Mouse (Mus musculus) embryonic facial prominence, embryonic 10.5 days (tissue): Measurements from ENCODE around the gene Mslnl. TPM values are rescaled to one million over a fixed set of nuclear protein-coding genes. Genes with fewer than 3 reads are reported as not detected.
A peak's percentile ranks its signal among the peaks of the same experiment; 100 is the strongest.

Source experiments
- DNase-seq: peaks from one replicate; pipeline ENCODE4 v3.0.0-alpha.2; 2017; ENCODE audit warnings: low spot score
- H3K27ac ChIP-seq: fragments of 300-500 bp; sonication (generic); replicated peaks from 2 replicates; pipeline ENCODE4 v1.5.1; 2016; ENCODE audit warnings: mild to moderate bottlenecking
- H3K27me3 ChIP-seq: fragments of 300-500 bp; sonication (generic); replicated peaks from 2 replicates; pipeline ENCODE4 v1.6.1; 2016; ENCODE audit warnings: low read depth, mild to moderate bottlenecking; ENCODE audit not compliant: poor library complexity, severe bottlenecking
- H3K36me3 ChIP-seq: fragments of 300-500 bp; sonication (generic); replicated peaks from 2 replicates; pipeline ENCODE4 v1.6.1; 2016; ENCODE audit warnings: mild to moderate bottlenecking, moderate library complexity
- H3K4me1 ChIP-seq: fragments of 300-500 bp; sonication (generic); 2 replicates; pipeline ENCODE4 v1.6.1; 2016
- H3K4me3 ChIP-seq: fragments of 300-500 bp; sonication (generic); 2 replicates; pipeline ENCODE4 v1.5.1; 2016; ENCODE audit warnings: mild to moderate bottlenecking, moderate library complexity
- H3K9me3 ChIP-seq: fragments of 300-500 bp; sonication (generic); 2 replicates; pipeline ENCODE4 v1.6.1; 2016; ENCODE audit warnings: mild to moderate bottlenecking
- WGBS: fragments of 180-500 bp; shearing (Covaris S2); methylation state at CpG from one replicate; pipeline ENCODE4 v1.1.7; 2016; 5-methylcytosine and 5-hydroxymethylcytosine counted together
- polyA plus RNA-seq: library from polyadenylated mRNA; unstranded; fragments of >200 nt; fragmentation: Nextera tagmentation; extraction: Ambion mirVana; gene quantifications from 2 replicates; pipeline ENCODE4 v1.2.1, GENCODE M21; 2016

Gene Mslnl
- polyA plus RNA-seq, 1 experiment from 2014 or later: 0.11 TPM

DNA sequence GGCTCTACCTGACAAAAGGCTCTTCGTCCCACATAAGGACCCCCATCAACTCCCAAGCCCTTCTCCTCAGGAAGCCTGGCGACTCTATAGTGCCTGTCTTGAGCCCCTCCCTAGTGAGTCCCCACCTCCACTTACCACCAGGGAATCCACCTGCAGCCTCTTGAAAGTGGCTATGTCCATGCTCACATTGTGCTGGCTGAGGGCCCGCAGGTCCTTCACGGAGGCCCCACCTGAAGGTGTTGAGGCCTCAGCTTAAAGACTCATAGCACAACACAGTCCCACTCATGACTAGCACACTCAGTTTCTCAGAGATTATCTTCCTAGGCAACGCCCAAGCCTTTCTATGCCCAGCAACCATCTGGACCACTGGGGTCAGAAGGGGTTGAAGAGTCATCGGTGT lies 13.5 kb downstream of the Mslnl start:
- Histone ChIP-seq H3K4me1 (0 out of 2 replicates have a peak, but pooled peaks cover 5% of the 10 kb centered on the region), H3K4me3 (no peak overlapping the region), H3K36me3 (no peaks in the 10 kb centered on the region), H3K27me3 (0 out of 2 replicates have a peak, but pooled peaks cover 3% of the 10 kb centered on the region), H3K9me3 (no peaks in the 10 kb centered on the region), H3K27ac (no peak overlapping the region)
- no peak for DNase-seq
- WGBS: 83% methylated on average over 6 of the region's 6 CpGs

DNA sequence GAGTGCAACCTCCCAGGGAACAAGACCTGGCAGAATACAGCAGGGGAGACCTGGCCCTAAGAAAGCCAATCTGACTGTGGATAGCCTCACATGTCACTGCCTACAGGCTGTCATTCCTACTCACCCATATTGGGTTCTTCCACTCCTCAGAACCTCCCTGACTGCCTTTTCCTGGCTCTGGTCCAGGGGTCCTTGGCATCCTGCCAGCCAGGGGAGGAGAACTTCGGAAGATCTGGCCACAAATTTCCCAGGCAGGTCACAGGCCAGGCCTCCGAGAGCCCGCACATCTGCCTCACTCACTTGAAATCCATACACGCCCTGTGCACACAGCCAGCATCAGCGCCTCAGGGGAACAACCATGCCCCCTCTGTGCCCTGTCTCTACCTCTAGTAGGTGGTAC lies 15.6 kb downstream of the Mslnl start:
- H3K4me3 ChIP-seq: no peak overlapping the region
- WGBS: 66% methylated on average over 5 of the region's 5 CpGs
- H3K9me3 ChIP-seq: no peaks in the 10 kb centered on the region
- peaks cover 14% of the 10 kb centered on the region for H3K4me1 ChIP-seq
- no peaks in the 10 kb centered on the region for H3K36me3 ChIP-seq
- H3K27me3 ChIP-seq: no peaks in the 10 kb centered on the region
- no peak for DNase-seq
- no peak overlapping the region for H3K27ac ChIP-seq

DNA sequence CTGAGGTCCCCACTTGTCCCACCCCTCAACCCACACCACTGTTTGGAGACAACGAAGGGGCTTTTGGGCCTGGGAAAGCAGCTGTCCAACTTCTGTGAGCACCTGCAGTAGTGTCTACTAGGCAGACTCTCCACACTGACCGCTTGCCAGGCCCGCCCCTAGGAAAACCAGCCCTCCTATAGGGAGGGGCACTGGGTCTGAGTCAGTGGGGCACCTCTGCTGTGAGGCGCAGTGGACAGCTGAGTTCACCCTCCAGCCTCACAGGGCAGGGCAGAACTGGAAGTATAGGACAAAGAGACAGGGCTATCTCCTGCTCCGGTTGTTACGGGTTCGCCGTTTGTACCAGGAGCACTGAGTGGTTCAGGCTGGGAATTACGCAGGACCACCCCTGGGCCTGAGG lies 18.4 kb downstream of the Mslnl start, which contains the start of gene Msln:
TSS of gene Msln (minus strand) at position 138 of the 400 bp plus-strand sequence.
- DNase-seq: no peak
- no peaks in the 10 kb centered on the region for H3K9me3 ChIP-seq
- peaks cover 22% of the 10 kb centered on the region for H3K4me1 ChIP-seq
- no peak within 1 kb of the TSS for H3K27ac ChIP-seq
- 85% methylated on average over 9 of the region's 9 CpGs for WGBS
- H3K36me3 ChIP-seq: no peaks in the 10 kb centered on the region
- no peak within 1 kb of the TSS for H3K4me3 ChIP-seq
- peaks cover 4% of the 10 kb centered on the region; the same call in 1 of the 2 replicates for H3K27me3 ChIP-seq

DNA sequence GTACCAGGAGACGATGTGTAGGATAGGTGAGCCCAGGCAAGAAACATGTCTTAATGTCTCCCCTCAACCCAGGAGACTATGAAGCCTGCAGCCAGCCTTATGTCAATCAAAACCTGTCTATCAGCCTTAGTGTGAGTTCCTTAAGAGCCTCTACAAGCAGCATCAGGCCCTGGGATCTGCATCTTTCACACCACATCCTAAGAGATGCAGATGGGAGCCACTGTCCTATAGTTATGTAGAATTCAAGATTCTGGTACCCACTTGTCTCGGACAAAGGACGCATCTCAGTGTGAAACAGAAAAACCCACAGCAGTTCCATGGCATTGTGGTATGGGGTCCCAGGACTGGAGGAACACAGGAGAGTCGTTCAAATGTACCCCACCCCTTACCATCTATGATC lies 19.2 kb downstream of the Mslnl start:
- H3K9me3 ChIP-seq: no peaks in the 10 kb centered on the region
- no peak for DNase-seq
- peaks cover 5% of the 10 kb centered on the region; the same call in 1 of the 2 replicates for H3K27me3 ChIP-seq
- no peaks in the 10 kb centered on the region for H3K36me3 ChIP-seq
- WGBS: 81% methylated on average over 4 of the region's 4 CpGs
- H3K27ac ChIP-seq: no peak overlapping the region
- H3K4me1 ChIP-seq: peaks cover 22% of the 10 kb centered on the region
- H3K4me3 ChIP-seq: no peak overlapping the region

DNA sequence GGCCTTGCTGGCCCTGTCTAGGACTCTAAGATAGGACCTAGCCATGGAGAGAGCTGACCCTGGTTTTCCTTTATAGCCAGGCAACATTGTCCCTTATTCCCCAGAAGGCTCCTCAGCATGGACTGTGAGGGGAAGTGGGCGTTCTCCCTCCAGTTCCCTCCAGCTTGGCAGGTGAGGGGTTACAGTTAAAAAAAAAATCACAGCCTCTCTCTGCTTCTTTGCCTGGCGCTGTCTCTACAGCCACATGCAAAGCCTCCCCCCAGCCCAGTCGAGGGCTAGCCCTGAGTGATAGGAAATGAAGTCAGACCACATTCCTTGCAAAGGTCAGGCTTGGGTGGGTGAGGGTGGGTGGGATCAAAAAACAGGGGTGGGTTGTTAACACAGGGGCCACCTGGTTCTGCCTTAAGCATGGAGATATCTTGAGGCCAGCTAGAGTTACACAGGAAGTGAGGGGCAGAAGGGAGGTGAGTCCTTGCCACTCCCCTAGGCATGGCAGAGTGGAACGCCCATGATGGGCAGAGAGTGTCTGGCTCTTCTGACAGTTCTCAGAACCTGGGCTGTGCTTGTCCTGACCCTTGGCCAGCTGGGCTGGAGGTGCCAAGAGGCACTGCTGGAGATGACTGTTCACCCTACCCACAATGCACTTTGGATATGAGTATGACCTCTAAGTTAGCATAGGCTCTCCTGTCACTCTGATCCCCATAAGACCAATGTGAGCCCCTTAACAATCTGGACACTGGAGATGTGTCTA lies 20.0 kb downstream of the Mslnl start:
- peaks cover 5% of the 10 kb centered on the region; the same call in 1 of the 2 replicates for H3K27me3 ChIP-seq
- H3K4me3 ChIP-seq: no peak overlapping the region
- H3K27ac ChIP-seq: 0 out of 2 replicates have a peak overlapping the region, but pooled peaks have one; percentile 8
- WGBS: 47% methylated on average over 4 of the region's 4 CpGs
- no peaks in the 10 kb centered on the region for H3K9me3 ChIP-seq
- no peaks in the 10 kb centered on the region for H3K36me3 ChIP-seq
- DNase-seq: peak; percentile 46
- H3K4me1 ChIP-seq: peaks cover 22% of the 10 kb centered on the region

DNA sequence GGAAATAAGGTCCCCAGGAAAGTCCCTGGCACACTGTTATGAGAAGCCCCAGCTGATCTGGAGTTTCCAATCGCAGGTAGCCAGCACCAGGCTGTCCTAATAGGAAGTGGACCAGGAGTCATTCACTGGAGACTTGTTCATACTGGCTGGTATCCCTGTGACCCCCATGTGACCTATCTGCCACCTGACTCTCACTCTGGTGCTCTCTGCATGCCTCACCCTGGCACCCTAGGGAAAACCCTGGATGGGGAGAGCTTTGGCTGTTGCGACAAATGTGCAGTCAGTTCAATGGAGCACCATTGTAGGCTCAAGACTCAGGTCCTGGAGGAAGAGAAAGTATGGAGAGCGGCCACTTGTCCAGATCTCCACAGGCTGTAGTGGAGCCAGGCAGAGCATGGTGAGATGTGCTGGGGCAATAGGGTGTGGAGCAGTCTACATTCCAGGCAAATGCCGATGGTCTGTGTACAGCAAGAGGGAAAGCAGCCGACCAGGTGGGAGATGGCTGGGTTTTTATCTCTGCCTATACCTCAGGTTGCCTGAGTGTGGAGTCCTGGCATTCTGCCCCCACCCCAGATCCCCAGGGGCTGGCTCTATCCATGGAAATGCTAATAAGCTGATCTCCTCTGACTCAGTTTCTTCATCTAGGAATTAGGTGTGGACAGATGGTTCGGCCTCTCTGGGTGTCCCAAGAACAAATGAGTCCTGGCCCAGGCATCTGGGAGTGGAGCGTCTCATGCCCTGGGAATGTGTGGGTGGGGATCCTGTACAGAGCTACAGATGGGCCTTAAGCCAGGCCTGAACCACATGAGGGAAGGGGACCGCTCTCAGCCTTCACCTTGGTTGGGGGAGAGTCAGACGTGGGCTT lies 20.8 kb downstream of the Mslnl start:
- no peak overlapping the region for H3K4me3 ChIP-seq

DNA sequence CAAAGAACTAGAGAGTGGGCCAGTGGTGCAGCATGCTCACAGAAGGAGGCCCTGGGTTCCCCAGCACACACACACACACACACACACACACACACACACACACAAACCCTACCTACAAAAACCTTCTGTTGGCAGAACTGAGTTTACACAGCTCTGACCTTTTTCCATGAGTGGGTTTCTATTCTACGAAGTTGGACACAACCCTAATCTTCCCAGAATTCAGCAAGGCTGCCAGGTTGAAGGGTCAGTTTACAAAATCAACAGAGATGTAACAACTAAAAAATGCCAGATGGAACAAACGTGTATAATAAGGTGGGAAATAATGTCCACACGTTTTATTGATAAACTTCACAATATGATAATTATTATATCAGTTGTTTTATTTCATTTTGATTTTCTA lies 21.8 kb downstream of the Mslnl start:
- Histone ChIP-seq H3K27ac (no peak overlapping the region), H3K36me3 (no peaks in the 10 kb centered on the region), H3K4me1 (peaks cover 24% of the 10 kb centered on the region), H3K27me3 (peaks cover 5% of the 10 kb centered on the region; the same call in 1 of the 2 replicates), H3K4me3 (no peak overlapping the region), H3K9me3 (no peaks in the 10 kb centered on the region)
- DNase-seq: no peak
- 68% methylated on average over 3 of the region's 3 CpGs for WGBS

More for the DNA sequence above, 20.8 kb downstream of the Mslnl start:
- Histone ChIP-seq H3K36me3 (no peaks in the 10 kb centered on the region), H3K4me1 (peaks cover 22% of the 10 kb centered on the region), H3K27ac (no peak overlapping the region), H3K27me3 (peaks cover 5% of the 10 kb centered on the region; the same call in 1 of the 2 replicates), H3K9me3 (no peaks in the 10 kb centered on the region)
- WGBS: 81% methylated on average over 9 of the region's 9 CpGs
- DNase-seq: no peak

DNA sequence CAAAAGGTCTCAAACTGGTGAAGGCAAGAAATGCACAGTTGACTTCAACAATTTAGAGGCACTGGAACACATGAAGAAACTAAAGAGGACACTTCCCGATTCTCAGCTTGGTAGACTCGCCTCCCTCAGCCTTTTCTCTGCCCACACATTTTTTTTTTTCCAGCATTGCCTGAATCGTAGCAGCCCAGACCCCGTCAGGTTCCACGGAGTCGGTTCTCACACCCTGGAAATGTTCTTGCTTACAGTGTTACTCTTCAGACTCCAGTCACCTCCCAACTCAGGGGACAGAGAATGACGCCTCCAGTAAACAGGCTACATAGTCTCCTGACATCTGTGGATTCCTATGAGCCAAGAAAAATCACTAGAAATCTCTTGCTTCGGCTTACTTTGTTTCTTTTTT lies 24.3 kb downstream of the Mslnl start:
- H3K36me3 ChIP-seq: no peaks in the 10 kb centered on the region
- DNase-seq: no peak
- peaks cover 5% of the 10 kb centered on the region; the same call in 1 of the 2 replicates for H3K27me3 ChIP-seq
- H3K4me1 ChIP-seq: peaks cover 23% of the 10 kb centered on the region
- H3K4me3 ChIP-seq: no peak overlapping the region
- H3K27ac ChIP-seq: no peak overlapping the region
- no peaks in the 10 kb centered on the region for H3K9me3 ChIP-seq
- 78% methylated on average over 8 of the region's 8 CpGs for WGBS

DNA sequence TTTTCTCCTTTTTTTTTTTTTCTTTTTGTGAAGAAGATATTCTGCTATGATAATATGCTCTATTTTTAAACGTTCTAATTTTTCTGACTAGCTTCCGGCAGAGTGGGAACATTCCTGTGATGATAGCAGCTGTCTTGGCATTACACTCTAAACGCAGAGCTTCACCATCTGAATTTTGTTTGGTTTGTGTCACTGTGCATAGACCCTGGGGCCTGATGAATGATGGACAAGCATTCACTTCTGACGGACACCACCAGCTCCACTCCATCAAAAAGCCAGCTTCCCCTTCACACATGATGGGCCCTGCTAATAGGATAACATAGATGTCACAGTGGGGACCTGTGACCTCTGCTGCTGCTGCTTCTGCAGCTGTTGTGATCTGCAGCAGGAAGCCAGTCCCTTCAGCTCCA lies 25.7 kb downstream of the Mslnl start:
- Histone ChIP-seq H3K4me3 (no peak overlapping the region), H3K9me3 (no peaks in the 10 kb centered on the region), H3K27me3 (peaks cover 5% of the 10 kb centered on the region; the same call in 1 of the 2 replicates), H3K27ac (no peak overlapping the region), H3K36me3 (no peaks in the 10 kb centered on the region), H3K4me1 (peaks cover 15% of the 10 kb centered on the region)
- WGBS: 43% methylated on average over 4 of the region's 4 CpGs
- no peak for DNase-seq

DNA sequence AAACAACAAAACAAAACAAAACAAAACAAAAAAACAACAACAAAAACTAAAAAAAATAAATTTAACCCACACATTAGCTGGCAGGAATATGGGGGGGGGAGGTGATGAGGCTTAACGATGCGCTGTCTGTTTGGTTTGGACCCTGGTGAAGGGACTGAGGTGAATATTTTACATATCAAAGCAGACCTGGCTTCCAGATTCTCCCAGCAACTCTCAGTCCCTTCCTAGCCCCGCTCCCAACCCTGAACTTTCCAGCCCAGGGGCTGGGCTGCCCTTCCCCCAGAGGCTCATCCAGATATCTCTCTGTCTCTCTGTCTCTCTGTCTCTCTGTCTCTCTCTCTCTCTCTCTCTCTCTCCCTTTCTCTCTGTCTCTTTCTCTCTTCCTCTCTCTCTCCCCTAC lies 26.7 kb downstream of the Mslnl start:
- H3K27me3 ChIP-seq: peaks cover 13% of the 10 kb centered on the region; the same call in 1 of the 2 replicates
- no peak overlapping the region for H3K4me3 ChIP-seq
- peaks cover 9% of the 10 kb centered on the region; the same call in 1 of the 2 replicates for H3K4me1 ChIP-seq
- 39% methylated on average over 3 of the region's 3 CpGs for WGBS
- no peaks in the 10 kb centered on the region for H3K9me3 ChIP-seq
- no peak overlapping the region for H3K27ac ChIP-seq
- no peak for DNase-seq
- no peaks in the 10 kb centered on the region for H3K36me3 ChIP-seq

DNA sequence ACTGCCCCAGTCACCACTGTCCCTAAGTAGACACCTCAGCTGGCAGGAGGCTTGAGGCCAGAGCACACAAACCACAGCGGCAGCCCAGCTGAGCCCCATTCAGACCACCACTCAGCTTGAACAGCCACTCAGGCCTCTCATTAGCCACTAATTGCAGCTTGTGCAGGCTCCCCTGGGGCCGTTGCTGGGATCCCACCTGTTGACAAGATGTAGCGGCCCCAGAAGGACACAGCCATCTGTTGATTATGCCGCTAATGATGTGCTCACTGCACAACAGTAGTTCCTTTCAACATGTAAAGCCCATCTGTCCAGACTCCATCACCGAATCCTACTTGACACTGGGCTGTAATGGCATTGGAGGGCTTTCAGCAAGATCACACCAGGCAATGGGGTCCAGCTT lies 30.0 kb downstream of the Mslnl start:
- Histone ChIP-seq H3K27me3 (peaks cover 24% of the 10 kb centered on the region), H3K27ac (no peak overlapping the region), H3K4me3 (no peak overlapping the region), H3K36me3 (no peaks in the 10 kb centered on the region), H3K4me1 (peaks cover 8% of the 10 kb centered on the region; the same call in 1 of the 2 replicates), H3K9me3 (no peaks in the 10 kb centered on the region)
- 47% methylated on average over 5 of the region's 5 CpGs for WGBS
- peak; percentile 62 for DNase-seq

DNA sequence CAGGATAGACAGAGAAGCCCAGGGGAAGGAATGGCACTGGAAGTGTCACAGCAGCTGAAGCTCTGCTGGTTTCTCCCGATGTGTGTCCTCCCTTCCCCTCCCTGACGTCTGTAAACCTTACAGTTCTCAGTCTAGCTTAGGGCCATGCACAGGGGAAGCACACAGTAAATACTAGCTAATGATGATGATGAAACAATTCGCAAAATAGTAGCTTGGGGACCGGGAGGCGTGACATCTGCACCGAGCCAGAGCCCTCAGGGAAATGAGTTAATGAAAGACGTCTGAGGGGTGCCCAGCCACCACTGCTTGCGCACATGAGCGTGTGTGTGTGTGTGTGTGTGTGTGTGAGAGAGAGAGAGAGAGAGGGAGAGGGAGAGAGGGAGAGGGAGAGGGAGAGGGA lies 33.5 kb downstream of the Mslnl start:
- Histone ChIP-seq H3K27ac (no peak overlapping the region), H3K27me3 (peaks cover 24% of the 10 kb centered on the region), H3K36me3 (no peaks in the 10 kb centered on the region), H3K4me1 (peaks cover 12% of the 10 kb centered on the region), H3K9me3 (no peaks in the 10 kb centered on the region), H3K4me3 (no peak overlapping the region)
- 46% methylated on average over 9 of the region's 9 CpGs for WGBS
- DNase-seq: no peak
